Mouse (Mus musculus) spleen, adult 2 months (tissue): ENCODE data around the gene Brd4.

Experiments
- CTCF ChIP-seq: fragments of 200-500 bp; IDR thresholded peaks from 2 replicates; pipeline ENCODE4 v1.5.1; 2011; ENCODE audit warnings: mild to moderate bottlenecking, inconsistent platforms; ENCODE audit not compliant: insufficient read depth, insufficient read length, insufficient replicate concordance; ENCODE audit errors: extremely low read depth
- POLR2A ChIP-seq: fragments of 200-500 bp; IDR thresholded peaks from 2 replicates; pipeline ENCODE4 v1.6.1; 2011; ENCODE audit warnings: low read depth, low read length, inconsistent platforms

DNA sequence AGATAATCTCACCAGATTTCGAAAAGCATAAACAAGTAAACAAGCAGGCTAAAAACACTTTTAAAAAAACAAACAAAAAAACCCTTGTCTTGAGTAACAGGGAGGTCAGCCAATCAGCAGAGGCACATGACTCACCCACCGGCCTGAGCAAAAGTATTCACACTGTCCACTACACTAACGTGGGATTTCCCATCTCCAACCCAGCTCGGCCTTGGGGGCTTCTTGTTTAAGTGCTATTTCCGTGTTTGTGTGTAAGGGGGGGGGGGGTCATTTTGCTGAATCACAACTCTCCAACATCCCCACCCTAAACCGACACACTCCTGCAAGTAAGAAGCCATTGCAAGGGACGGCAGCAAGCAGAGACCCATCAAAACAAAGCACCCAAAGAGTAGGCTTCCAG, 1.2 kb downstream of the Brd4 start:
- TF ChIP-seq CTCF, result no peak
- TF ChIP-seq POLR2A, result no peak
